Mouse (Mus musculus) midbrain, embryonic 15.5 days (tissue): ENCODE measurements around the gene Castor2. TPM values are rescaled to one million over a fixed set of nuclear protein-coding genes. Genes with fewer than 3 reads are reported as not detected.

Experiments used
- ATAC-seq: fragments of 200-750 bp; cut with Nextera tagmentation; replicated peaks from 2 replicates; pipeline ENCODE4 v1.8.0; 2017; ENCODE audit warnings: moderate TSS enrichment
- H3K27ac ChIP-seq: fragments of 300-500 bp; sonication (generic); 2 replicates; pipeline ENCODE4 v1.5.1; 2015; ENCODE audit warnings: mild to moderate bottlenecking, inconsistent platforms
- H3K27me3 ChIP-seq: fragments of 300-500 bp; sonication (generic); replicated peaks from 2 replicates; pipeline ENCODE4 v1.6.1; 2015; ENCODE audit warnings: inconsistent platforms
- H3K36me3 ChIP-seq: fragments of 300-500 bp; sonication (generic); replicated peaks from 2 replicates; pipeline ENCODE4 v1.6.1; 2015; ENCODE audit warnings: inconsistent platforms
- H3K4me1 ChIP-seq: fragments of 300-500 bp; sonication (generic); 2 replicates; pipeline ENCODE4 v1.6.1; 2015; ENCODE audit warnings: inconsistent platforms
- H3K4me2 ChIP-seq: fragments of 300-500 bp; sonication (generic); 2 replicates; pipeline ENCODE4 v1.6.1; 2015; ENCODE audit warnings: inconsistent platforms, mild to moderate bottlenecking, moderate library complexity
- H3K4me3 ChIP-seq: fragments of 300-500 bp; sonication (generic); 2 replicates; pipeline ENCODE4 v1.5.1; 2015; ENCODE audit warnings: mild to moderate bottlenecking, inconsistent platforms
- H3K9ac ChIP-seq: fragments of 300-500 bp; sonication (generic); 2 replicates; pipeline ENCODE4 v1.6.1; 2015; ENCODE audit warnings: mild to moderate bottlenecking, inconsistent platforms
- H3K9me3 ChIP-seq: fragments of 300-500 bp; sonication (generic); 2 replicates; pipeline ENCODE4 v1.6.1; 2016; ENCODE audit warnings: inconsistent platforms
- WGBS: fragments of 180-500 bp; shearing (Covaris S2); methylation state at CpG from one replicate; pipeline ENCODE4 v1.1.7; 2015; ENCODE audit warnings: mixed read lengths; 5-methylcytosine and 5-hydroxymethylcytosine counted together
- polyA plus RNA-seq: library from polyadenylated mRNA; unstranded; fragments of >200 nt; fragmentation: Nextera tagmentation; extraction: Ambion mirVana; gene quantifications from 2 replicates; pipeline ENCODE4 v1.2.1, GENCODE M21; 2015

Gene Castor2
- polyA plus RNA-seq, 1 experiment from 2014 or later, result 33.1 TPM

DNA sequence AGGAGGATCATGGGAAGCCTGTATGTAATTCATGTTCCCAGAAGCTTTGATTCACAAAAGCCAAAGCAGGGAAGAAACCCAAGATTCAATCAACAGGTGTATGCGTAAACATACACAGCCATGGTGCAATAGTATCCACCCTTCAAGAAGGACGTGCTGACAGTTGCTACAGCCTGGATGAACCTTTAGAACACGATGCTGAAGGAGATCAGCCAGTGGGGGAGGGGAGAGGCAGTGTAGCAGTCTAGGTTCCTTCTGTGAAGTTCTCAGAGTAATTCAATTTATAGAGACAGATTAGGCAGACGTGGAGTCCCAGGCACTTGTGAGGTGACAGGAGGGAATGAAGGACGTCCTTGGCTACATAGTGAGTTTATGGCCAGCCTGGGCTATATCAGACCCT lies 15.5 kb downstream of the Castor2 start:
- Histone ChIP-seq H3K4me1 (no peaks in the 10 kb centered on the region), H3K9ac (no peak overlapping the region), H3K36me3 (peaks cover 6% of the 10 kb centered on the region; the same call in 1 of the 2 replicates), H3K4me2 (no peak overlapping the region), H3K4me3 (no peak overlapping the region), H3K9me3 (no peaks in the 10 kb centered on the region), H3K27ac (no peak overlapping the region), H3K27me3 (no peaks in the 10 kb centered on the region)
- 94% methylated on average over 5 of the region's 5 CpGs for WGBS
- no peak for ATAC-seq

DNA sequence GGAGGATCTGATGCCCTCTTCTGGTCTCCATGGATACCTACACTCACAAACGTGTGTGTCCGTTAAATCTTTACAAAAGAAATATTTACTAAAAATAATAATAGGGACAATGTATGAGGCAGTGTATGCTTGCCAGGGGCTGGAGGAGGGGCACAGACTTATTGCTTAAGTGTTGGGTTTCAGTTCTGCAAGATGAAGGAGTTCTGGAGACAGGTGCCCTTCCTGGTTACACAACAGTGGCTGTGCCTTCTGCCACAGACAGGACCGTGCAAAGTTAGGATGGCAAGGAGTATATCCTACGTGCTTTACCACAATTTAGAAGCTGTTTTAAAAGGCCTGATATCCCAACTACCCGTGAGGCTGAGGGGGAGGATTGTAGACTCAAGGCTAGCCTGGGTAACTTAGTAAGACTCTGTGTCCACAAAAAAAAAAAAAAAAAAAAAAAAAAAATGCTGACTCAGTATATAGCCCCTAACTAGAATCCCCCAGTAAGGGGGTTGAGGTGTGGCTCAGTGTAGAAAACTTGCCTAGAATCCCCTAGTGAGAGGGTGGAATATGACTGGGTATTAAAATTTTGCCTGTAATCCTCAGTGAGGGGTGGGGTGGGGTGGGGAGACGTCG lies 16.2 kb downstream of the Castor2 start:
- H3K36me3 ChIP-seq, result peaks cover 4% of the 10 kb centered on the region; the same call in 1 of the 2 replicates
- H3K4me3 ChIP-seq, result no peak overlapping the region
- no peak for ATAC-seq
- H3K27me3 ChIP-seq, result no peaks in the 10 kb centered on the region
- no peak overlapping the region for H3K9ac ChIP-seq
- no peaks in the 10 kb centered on the region for H3K9me3 ChIP-seq
- H3K4me1 ChIP-seq, result no peaks in the 10 kb centered on the region
- WGBS, result 89% methylated on average over 7 of the region's 7 CpGs
- no peak overlapping the region for H3K4me2 ChIP-seq
- H3K27ac ChIP-seq, result no peak overlapping the region

DNA sequence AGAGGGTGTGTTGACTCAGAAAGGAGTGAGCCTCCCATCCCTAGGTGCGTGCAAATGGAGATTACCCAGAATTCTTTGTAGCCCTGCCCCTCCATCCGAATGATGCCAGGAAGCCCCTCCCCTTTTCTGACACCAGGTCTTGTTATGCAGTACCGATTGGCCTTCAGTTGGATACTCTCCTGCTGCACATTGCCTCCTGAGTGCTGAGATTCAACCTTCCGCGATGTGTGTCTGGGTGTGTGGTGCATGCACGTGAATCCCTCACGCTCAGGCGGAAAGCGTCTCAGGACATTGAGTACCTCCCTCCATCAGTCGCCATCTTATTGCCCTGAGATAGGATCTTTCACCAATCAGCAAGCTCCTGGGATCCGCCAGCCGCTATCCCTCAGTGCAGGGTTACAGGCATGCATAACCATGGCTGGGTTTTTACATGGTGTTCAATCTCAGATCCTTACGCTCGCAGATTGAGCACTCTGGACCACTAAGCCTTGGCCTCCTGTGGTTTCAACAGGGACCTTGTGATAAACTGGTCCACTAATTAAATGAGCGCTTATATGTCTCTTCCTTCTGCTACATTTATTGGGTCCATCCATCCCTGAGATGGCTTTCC lies 19.4 kb downstream of the Castor2 start:
- H3K9me3 ChIP-seq, result no peaks in the 10 kb centered on the region
- H3K27me3 ChIP-seq, result no peaks in the 10 kb centered on the region
- no peak overlapping the region for H3K9ac ChIP-seq
- 0 out of 2 replicates have a peak, but pooled peaks cover 4% of the 10 kb centered on the region for H3K4me1 ChIP-seq
- no peak overlapping the region for H3K27ac ChIP-seq
- no peaks in the 10 kb centered on the region; the same call in 1 of the 2 replicates for H3K36me3 ChIP-seq
- WGBS, result 91% methylated on average over 15 of the region's 15 CpGs
- H3K4me3 ChIP-seq, result no peak overlapping the region
- H3K4me2 ChIP-seq, result no peak overlapping the region
- no peak for ATAC-seq

DNA sequence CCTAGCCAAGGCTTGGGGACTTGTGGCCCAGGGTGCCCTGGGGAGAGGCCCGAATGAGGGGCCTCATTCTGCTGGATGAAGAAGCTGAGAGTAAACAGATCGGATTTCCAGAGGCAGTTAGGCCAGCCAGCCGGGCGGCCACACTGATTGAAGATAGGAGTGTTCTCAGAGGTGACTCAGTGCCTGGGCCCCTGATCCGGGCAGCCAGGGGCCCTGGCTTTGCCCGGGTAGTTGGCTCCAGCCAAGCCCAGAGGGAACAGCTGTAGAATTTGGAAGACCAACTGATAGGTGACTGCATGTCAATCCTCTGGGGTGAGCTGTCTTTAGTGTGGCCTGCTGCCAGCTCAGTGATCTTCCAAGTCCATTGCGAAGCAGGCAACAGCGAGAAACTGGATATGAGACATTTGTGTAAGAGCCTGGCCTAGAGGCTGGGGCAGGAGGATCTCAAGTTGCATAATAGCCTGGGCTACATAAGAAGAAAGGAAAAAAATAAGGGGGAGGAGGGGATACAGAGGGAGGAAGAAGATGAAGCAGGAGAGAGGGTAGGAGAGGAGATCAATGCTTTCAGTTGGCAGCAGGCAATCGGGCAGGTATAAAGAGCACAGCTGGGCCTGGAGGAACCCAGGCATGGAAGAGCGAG lies 20.1 kb downstream of the Castor2 start:
- Histone ChIP-seq H3K4me2 (no peak overlapping the region), H3K9me3 (no peaks in the 10 kb centered on the region), H3K4me3 (no peak overlapping the region), H3K36me3 (no peaks in the 10 kb centered on the region; the same call in 1 of the 2 replicates), H3K27me3 (no peaks in the 10 kb centered on the region), H3K9ac (no peak overlapping the region), H3K4me1 (0 out of 2 replicates have a peak, but pooled peaks cover 4% of the 10 kb centered on the region), H3K27ac (no peak overlapping the region)
- WGBS, result 78% methylated on average over 10 of the region's 10 CpGs
- no peak for ATAC-seq

DNA sequence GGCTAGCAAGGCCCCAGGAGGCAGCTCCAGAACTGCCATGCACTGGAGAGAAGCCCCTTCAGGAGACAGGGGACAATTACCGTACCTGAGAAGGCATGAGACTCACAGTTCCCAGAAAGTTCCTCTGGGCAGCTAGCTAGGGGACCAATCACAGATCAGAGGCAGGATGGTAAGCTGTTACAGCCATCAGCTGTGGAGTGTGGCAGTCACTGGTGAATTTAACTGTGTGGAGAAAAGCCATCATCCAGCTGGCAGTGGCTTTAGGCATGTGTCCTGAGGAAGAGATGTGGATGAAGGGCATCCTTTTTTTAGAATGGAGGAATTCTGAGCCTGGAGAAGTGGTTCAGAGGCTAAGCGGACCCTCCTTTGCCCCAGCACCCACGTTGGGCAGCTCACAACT lies 20.6 kb downstream of the Castor2 start:
- Histone ChIP-seq H3K9ac (no peak overlapping the region), H3K4me3 (no peak overlapping the region), H3K27ac (no peak overlapping the region), H3K27me3 (no peaks in the 10 kb centered on the region), H3K36me3 (no peaks in the 10 kb centered on the region; the same call in 1 of the 2 replicates), H3K4me2 (no peak overlapping the region), H3K9me3 (no peaks in the 10 kb centered on the region), H3K4me1 (0 out of 2 replicates have a peak, but pooled peaks cover 4% of the 10 kb centered on the region)
- 88% methylated on average over 3 of the region's 3 CpGs for WGBS
- no peak for ATAC-seq

- no peak overlapping the region for H3K4me3 ChIP-seq
- H3K4me2 ChIP-seq, result no peak overlapping the region
- ATAC-seq, result no peak
- no peak overlapping the region for H3K27ac ChIP-seq
- H3K9ac ChIP-seq, result no peak overlapping the region
- H3K9me3 ChIP-seq, result no peaks in the 10 kb centered on the region
- WGBS, result 47% methylated on average over 9 of the region's 9 CpGs
- H3K4me1 ChIP-seq, result 0 out of 2 replicates have a peak, but pooled peaks cover 4% of the 10 kb centered on the region
- H3K27me3 ChIP-seq, result no peaks in the 10 kb centered on the region
- no peaks in the 10 kb centered on the region; the same call in 1 of the 2 replicates for H3K36me3 ChIP-seq
Observed at GRCm38 (mm10) chr5:134121138-134121892, 21.8 kb downstream of the Castor2 start.

GRCm38 (mm10) chr5:134121893-134122259 lies 22.4 kb downstream of the Castor2 start:
- H3K36me3 ChIP-seq, result peaks cover 4% of the 10 kb centered on the region; the same call in 1 of the 2 replicates
- WGBS, result 79% methylated on average over 4 of the region's 4 CpGs

DNA sequence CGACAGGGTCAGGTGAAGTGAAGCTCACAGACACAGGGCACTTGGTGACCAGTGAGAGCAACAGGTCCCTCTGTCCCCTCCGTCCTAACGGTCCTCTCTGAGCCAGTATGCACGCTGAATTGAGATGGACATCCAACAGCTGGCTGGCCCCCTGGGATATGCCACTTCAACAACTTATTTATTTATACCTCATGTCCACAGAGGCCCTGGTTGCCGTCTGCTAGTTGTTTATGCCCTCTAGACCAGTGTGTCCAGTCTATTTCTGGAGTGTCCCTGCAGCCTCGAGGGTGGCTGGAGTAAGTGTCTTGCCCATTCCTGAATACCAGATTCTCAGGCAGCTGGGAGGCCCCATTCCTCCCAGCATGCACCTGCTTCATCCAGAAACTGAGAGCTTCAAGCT lies 24.3 kb downstream of the Castor2 start:
- Histone ChIP-seq H3K36me3 (peaks cover 13% of the 10 kb centered on the region; the same call in 1 of the 2 replicates), H3K27me3 (no peaks in the 10 kb centered on the region), H3K4me1 (peaks cover 8% of the 10 kb centered on the region; the same call in 1 of the 2 replicates), H3K9ac (no peak overlapping the region), H3K9me3 (no peaks in the 10 kb centered on the region), H3K4me2 (no peak overlapping the region), H3K4me3 (no peak overlapping the region), H3K27ac (no peak overlapping the region)
- WGBS, result 75% methylated on average over 6 of the region's 6 CpGs
- ATAC-seq, result no peak

More at GRCm38 (mm10) chr5:134121893-134122259, 22.4 kb downstream of the Castor2 start:
- H3K9me3 ChIP-seq, result no peaks in the 10 kb centered on the region
- H3K27ac ChIP-seq, result no peak overlapping the region
- ATAC-seq, result no peak
- no peak overlapping the region for H3K4me2 ChIP-seq
- H3K4me1 ChIP-seq, result 0 out of 2 replicates have a peak, but pooled peaks cover 4% of the 10 kb centered on the region
- no peaks in the 10 kb centered on the region for H3K27me3 ChIP-seq
- H3K9ac ChIP-seq, result no peak overlapping the region
- H3K4me3 ChIP-seq, result no peak overlapping the region

DNA sequence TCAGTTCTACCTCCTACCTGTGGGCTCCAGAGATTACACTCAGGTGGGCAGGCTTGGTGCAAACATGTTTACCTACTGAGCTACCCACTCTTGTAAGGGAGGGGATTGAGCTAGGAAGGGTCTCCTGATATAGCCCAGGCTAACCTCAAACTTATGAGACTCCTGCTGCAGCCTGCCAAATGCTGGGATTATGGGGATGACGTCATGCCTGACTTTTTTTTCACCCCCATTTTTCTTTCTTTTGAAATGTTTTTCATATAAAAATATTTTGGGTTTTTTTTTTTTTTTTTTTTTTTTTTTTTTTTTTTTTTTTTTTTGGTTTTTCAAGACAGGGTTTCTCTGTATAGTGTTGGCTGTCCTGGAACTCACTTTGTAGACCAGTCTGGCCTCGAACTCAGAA lies 26.7 kb downstream of the Castor2 start:
- no peaks in the 10 kb centered on the region for H3K27me3 ChIP-seq
- ATAC-seq, result no peak
- no peak overlapping the region for H3K4me3 ChIP-seq
- H3K9ac ChIP-seq, result no peak overlapping the region
- 88% methylated on average over 2 of the region's 2 CpGs for WGBS
- H3K9me3 ChIP-seq, result no peaks in the 10 kb centered on the region
- H3K4me1 ChIP-seq, result peaks cover 6% of the 10 kb centered on the region
- no peak overlapping the region for H3K27ac ChIP-seq
- H3K36me3 ChIP-seq, result peaks cover 13% of the 10 kb centered on the region; the same call in 1 of the 2 replicates
- no peak overlapping the region for H3K4me2 ChIP-seq

GRCm38 (mm10) chr5:134131586-134131985 lies 32.1 kb downstream of the Castor2 start:
- Histone ChIP-seq H3K4me2 (no peak overlapping the region), H3K36me3 (peaks cover 38% of the 10 kb centered on the region), H3K27ac (no peak overlapping the region), H3K9me3 (no peaks in the 10 kb centered on the region), H3K27me3 (no peaks in the 10 kb centered on the region), H3K4me1 (peaks cover 15% of the 10 kb centered on the region), H3K9ac (no peak overlapping the region), H3K4me3 (no peak overlapping the region)
- 9% methylated on average over 4 of the region's 4 CpGs for WGBS
- ATAC-seq, result peak; percentile 69

DNA sequence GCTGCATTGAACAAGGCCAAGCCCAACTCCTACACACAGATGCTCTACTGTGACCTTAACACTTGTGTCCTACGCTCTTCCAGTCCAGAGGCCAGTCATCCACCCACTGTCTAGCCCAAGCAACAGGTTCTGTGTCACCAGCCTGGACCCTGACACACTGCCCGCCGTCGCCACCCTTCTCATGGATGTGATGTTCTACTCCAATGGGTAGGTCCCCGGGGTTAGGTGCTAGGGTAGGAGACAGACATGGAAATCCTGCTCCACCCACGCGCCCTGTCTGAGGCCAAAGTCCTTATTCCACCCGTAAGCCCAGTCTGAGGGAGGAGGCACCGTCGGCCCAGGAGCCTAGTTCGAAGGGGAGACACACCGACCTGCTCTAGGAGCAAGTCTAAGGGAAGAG lies 36.5 kb downstream of the Castor2 start:
- H3K36me3 ChIP-seq, result peaks cover 53% of the 10 kb centered on the region
- H3K27me3 ChIP-seq, result no peaks in the 10 kb centered on the region
- WGBS, result 96% methylated on average over 12 of the region's 12 CpGs
- H3K4me3 ChIP-seq, result no peak overlapping the region
- H3K4me1 ChIP-seq, result peaks cover 12% of the 10 kb centered on the region
- no peak for ATAC-seq
- no peaks in the 10 kb centered on the region for H3K9me3 ChIP-seq
- H3K27ac ChIP-seq, result no peak overlapping the region
- H3K4me2 ChIP-seq, result no peak overlapping the region
- no peak overlapping the region for H3K9ac ChIP-seq

DNA sequence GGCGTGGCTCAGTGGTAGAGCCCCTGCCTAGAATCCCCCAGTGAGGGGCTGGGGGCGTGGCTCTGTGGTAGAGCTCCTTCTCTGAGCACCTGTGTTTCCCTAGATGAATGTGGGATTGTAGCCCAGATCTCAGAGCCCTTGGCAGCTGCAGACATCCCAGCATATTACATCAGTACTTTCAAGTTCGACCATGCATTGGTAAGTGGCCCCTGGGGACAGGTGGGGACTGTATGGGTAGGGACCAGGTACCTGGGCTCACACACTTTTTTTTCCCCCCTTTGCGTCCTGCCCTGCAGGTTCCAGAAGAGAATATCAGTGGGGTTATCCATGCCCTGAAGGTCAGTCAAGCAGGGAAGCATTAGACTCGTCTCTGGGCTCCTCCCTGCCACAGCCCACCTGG lies 38.4 kb downstream of the Castor2 start:
- H3K4me2 ChIP-seq, result no peak overlapping the region
- H3K9me3 ChIP-seq, result no peaks in the 10 kb centered on the region
- ATAC-seq, result no peak
- H3K27me3 ChIP-seq, result no peaks in the 10 kb centered on the region
- H3K36me3 ChIP-seq, result peaks cover 60% of the 10 kb centered on the region
- no peak overlapping the region for H3K9ac ChIP-seq
- WGBS, result 91% methylated on average over 5 of the region's 5 CpGs
- no peaks in the 10 kb centered on the region for H3K4me1 ChIP-seq
- no peak overlapping the region for H3K27ac ChIP-seq
- H3K4me3 ChIP-seq, result no peak overlapping the region
